Mouse (Mus musculus): Measurements from ENCODE around the gene Slc35f6. TPM values are rescaled to one million over a fixed set of nuclear protein-coding genes. Genes with fewer than 3 reads are reported as not detected.
"Not testable (repeated sequence)": the region's sequence is repeated elsewhere in the genome, so short reads cannot be mapped to it uniquely, and the experiment has no call there.

Slc35f6 gene
- polyA plus RNA-seq, 1 experiment from 2014 or later, result 12.5 TPM

GRCm38 (mm10) chr5:30700361-30701000 is 52.7 kb downstream of the Slc35f6 start:
- no peak for DNase-seq (ENCODE audit: low spot score)

GRCm38 (mm10) chr5:30701373-30701772 is 53.6 kb downstream of the Slc35f6 start:
- not testable (repeated sequence) for DNase-seq (ENCODE audit: low spot score)

DNA sequence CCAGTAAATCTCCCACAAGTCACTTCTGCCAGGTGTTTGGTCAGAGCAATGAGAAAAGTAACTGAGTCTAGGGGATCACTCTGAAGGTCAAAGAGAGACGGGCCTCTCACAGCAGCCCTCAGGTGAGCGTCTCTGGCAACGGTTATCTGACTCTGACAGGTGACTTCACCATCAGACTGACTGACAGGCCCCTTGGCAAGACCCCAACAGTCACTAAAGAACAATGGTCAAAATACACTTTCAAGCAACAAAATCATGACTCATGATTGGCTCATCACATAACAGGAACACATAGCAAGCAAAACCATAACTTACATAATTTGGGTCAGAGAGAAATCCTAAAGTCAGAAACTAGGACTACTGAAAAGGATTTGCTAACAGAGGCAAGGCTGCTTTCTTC is 54.1 kb downstream of the Slc35f6 start:
- no peak for DNase-seq (ENCODE audit: low spot score)

Small RNA genes lying within 50 kb of the gene (microRNA-seq; reads per million reads assigned to microRNA genes)
- not detected for gene Mir5625 (ENCODE audit: borderline number of aligned reads)

Other genes with a start within 250 kb of the Slc35f6 start
- gene Otof, start 186.0 kb upstream of the Slc35f6 start, polyA plus RNA-seq (2015; fragmentation: Nextera tagmentation; extraction: Ambion mirVana), result 0.16 and 0.17 TPM in 2 replicates
- gene 1700001C02Rik, start 181.9 kb upstream of the Slc35f6 start, polyA plus RNA-seq (2015; fragmentation: Nextera tagmentation; extraction: Ambion mirVana), result 0.66 and 1.4 TPM in 2 replicates
- gene Cib4, start 102.1 kb upstream of the Slc35f6 start, polyA plus RNA-seq (2015; fragmentation: Nextera tagmentation; extraction: Ambion mirVana), result not detected in 2 replicates
- 0.37 and 0.39 TPM in 2 replicates for gene Kcnk3, start 59.8 kb upstream of the Slc35f6 start, polyA plus RNA-seq (2015; fragmentation: Nextera tagmentation; extraction: Ambion mirVana)
- gene Cenpa, start 18.8 kb downstream of the Slc35f6 start, polyA plus RNA-seq (2015; fragmentation: Nextera tagmentation; extraction: Ambion mirVana), result 339 and 404 TPM in 2 replicates
- 0.13 and 0.23 TPM in 2 replicates for gene Dpysl5, start 63.6 kb downstream of the Slc35f6 start, polyA plus RNA-seq (2015; fragmentation: Nextera tagmentation; extraction: Ambion mirVana)
- 3.4 and 3.8 TPM in 2 replicates for gene Mapre3, start 166.7 kb downstream of the Slc35f6 start, polyA plus RNA-seq (2015; fragmentation: Nextera tagmentation; extraction: Ambion mirVana)
- gene Tmem214, start 220.1 kb downstream of the Slc35f6 start, polyA plus RNA-seq (2015; fragmentation: Nextera tagmentation; extraction: Ambion mirVana), result 41.7 TPM in 2 replicates
- gene Agbl5, start 240.8 kb downstream of the Slc35f6 start, polyA plus RNA-seq (2015; fragmentation: Nextera tagmentation; extraction: Ambion mirVana), result 13.3 and 15.9 TPM in 2 replicates